Mouse (Mus musculus) cerebellum, adult 8-10 months (tissue): ENCODE data around the gene Aunip.

ENCODE experiments used
- DNase-seq: peaks from one replicate; pipeline ENCODE4 v3.0.0; 2022

Gene Aunip

GRCm38 (mm10) chr4:134558570-134559113 lies 47.8 kb downstream of the Aunip start:
- DNase-seq: no peak

GRCm38 (mm10) chr4:134559154-134559553 lies 48.4 kb downstream of the Aunip start:
- DNase-seq: no peak

GRCm38 (mm10) chr4:134560699-134561098 lies 49.9 kb downstream of the Aunip start:
- no peak for DNase-seq

- DNase-seq: no peak
Observed at GRCm38 (mm10) chr4:134562014-134562413, 51.2 kb downstream of the Aunip start.

GRCm38 (mm10) chr4:134563624-134564023 lies 52.8 kb downstream of the Aunip start:
- no peak for DNase-seq

- DNase-seq: no peak
Observed at GRCm38 (mm10) chr4:134564093-134564492, 53.3 kb downstream of the Aunip start.

GRCm38 (mm10) chr4:134567377-134568226 lies 56.8 kb downstream of the Aunip start:
- DNase-seq: no peak

- DNase-seq: no peak
Observed at GRCm38 (mm10) chr4:134569205-134569604, 58.4 kb downstream of the Aunip start.

GRCm38 (mm10) chr4:134569831-134570230 lies 59.0 kb downstream of the Aunip start:
- no peak for DNase-seq

- DNase-seq: no peak
Observed at GRCm38 (mm10) chr4:134570704-134571451, 60.1 kb downstream of the Aunip start.

GRCm38 (mm10) chr4:134572449-134573300 lies 61.9 kb downstream of the Aunip start:
- no peak for DNase-seq
